Comparison of ENCODE assay signal across 25 mouse cellular contexts in the genomic region with DNA sequence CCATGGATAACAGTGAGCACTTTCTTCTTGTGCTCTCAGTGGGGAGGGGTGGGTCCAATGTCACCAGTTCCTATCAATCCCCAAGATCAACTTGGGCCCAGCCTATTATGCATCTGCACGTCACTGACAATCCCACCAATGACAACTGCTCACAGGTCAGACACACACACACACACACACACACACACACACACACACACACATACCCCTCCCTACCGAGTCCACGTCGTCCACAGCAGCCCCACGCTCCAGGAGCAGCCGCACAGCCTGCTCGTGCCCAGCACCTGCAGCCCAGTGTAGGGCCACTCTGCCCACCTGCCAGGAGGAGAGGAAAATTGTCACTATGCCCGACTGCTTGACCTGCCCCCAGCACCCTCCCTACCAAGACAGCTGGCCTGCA. TPM values are rescaled to one million over a fixed set of nuclear protein-coding genes. Genes with fewer than 3 reads are reported as not detected.
DNase-seq lines count a peak whose midpoint lies in the region; ATAC-seq and TF ChIP-seq lines count a peak whose summit lies in the region.
"Had no signal": no experiment of that assay in that cellular context is flagged by ENCODE, and none has a peak within 500 bp of the region (broad histone marks: within the 10 kb centered on the region; RNA-seq: fewer than 3 reads in every experiment).

No protein-coding gene starts in this region.

- 16% methylated on average over 8 of the region's 8 CpGs for WGBS in cerebellum, adult 2 months
- 65% methylated on average over 8 of the region's 8 CpGs for whole genome bisulfite sequencing in lung, embryonic 15.5 days
- 68% methylated on average over 8 of the region's 8 CpGs for WGBS in lung, postnatal 0 days
- 70% methylated on average over 8 of the region's 8 CpGs for WGBS in neural tube, embryonic 14.5 days

- TF ChIP-seq EP300 in lung, postnatal 0 days (IDR thresholded peaks at IDR 0.05) = no peak

- no peak for TF ChIP-seq POLR2A in cerebellum, adult 2 months (IDR thresholded peaks at IDR 0.05; ENCODE audit: borderline replicate concordance, insufficient read depth, low read length)

- ATAC-seq in lung, embryonic 15.5 days (ENCODE audit: borderline replicate concordance, extremely low read depth, low FRiP score, low TSS enrichment) = 0 out of 2 replicates have a peak, but pooled peaks have one; percentile 9
- no peak for ATAC-seq in lung, postnatal 0 days
- ATAC-seq in neural tube, embryonic 14.5 days (ENCODE audit: low read depth) = 0 out of 2 replicates have a peak, but pooled peaks have one; percentile 17
- ATAC-seq: activated CD4-positive, CD25-positive, alpha-beta regulatory T cell, adult 4 months; forebrain, embryonic 15.5 days; intestine, embryonic 15.5 days had no signal

- no peak overlapping the region for H3K4me3 ChIP-seq in cerebellum, adult 2 months (replicated peaks; ENCODE audit: insufficient read depth, low read depth, low read length)
- H3K4me3 ChIP-seq in lung, embryonic 15.5 days = no peak overlapping the region
- no peak overlapping the region for H3K4me3 ChIP-seq in lung, postnatal 0 days (ENCODE audit: low read depth, low read length)
- H3K4me3 ChIP-seq in neural tube, embryonic 14.5 days (ENCODE audit: low read depth, low read length) = no peak overlapping the region
- H3K4me3 ChIP-seq: embryonic facial prominence, embryonic 12.5 days; erythroblast, embryonic 14.5 days; forebrain, embryonic 15.5 days; heart, embryonic 10.5 days; intestine, embryonic 15.5 days; left cerebral cortex, adult 2 months had no signal

- no peak overlapping the region for H3K9ac ChIP-seq in lung, embryonic 15.5 days
- no peak overlapping the region for H3K9ac ChIP-seq in lung, postnatal 0 days (replicated peaks; ENCODE audit: low read depth)
- H3K9ac ChIP-seq in neural tube, embryonic 14.5 days (replicated peaks; ENCODE audit: low read depth, low read length) = no peak overlapping the region
- H3K9ac ChIP-seq: embryonic facial prominence, embryonic 12.5 days; forebrain, embryonic 15.5 days; intestine, embryonic 15.5 days had no signal

- peaks cover 15% of the 10 kb centered on the region for H3K4me1 ChIP-seq in cerebellum, adult 2 months (ENCODE audit: control insufficient read depth, insufficient read depth, low read length)
- no peaks in the 10 kb centered on the region for H3K4me1 ChIP-seq in lung, embryonic 15.5 days
- H3K4me1 ChIP-seq in lung, postnatal 0 days (ENCODE audit: insufficient read depth, low read depth, low read length) = no peaks in the 10 kb centered on the region
- H3K4me1 ChIP-seq in neural tube, embryonic 14.5 days (ENCODE audit: control insufficient read depth, insufficient read depth, low read length) = no peaks in the 10 kb centered on the region
- H3K4me1 ChIP-seq: embryonic facial prominence, embryonic 12.5 days had no signal

- no peaks in the 10 kb centered on the region for H3K9me3 ChIP-seq in lung, embryonic 15.5 days
- H3K9me3 ChIP-seq in lung, postnatal 0 days (ENCODE audit: low read length) = no peaks in the 10 kb centered on the region
- no peaks in the 10 kb centered on the region for H3K9me3 ChIP-seq in neural tube, embryonic 14.5 days (ENCODE audit: control insufficient read depth, low read length)
- H3K9me3 ChIP-seq: embryonic facial prominence, embryonic 12.5 days; forebrain, embryonic 15.5 days; heart, embryonic 10.5 days; intestine, embryonic 15.5 days had no signal

- H3K36me3 ChIP-seq in lung, embryonic 15.5 days = no peaks in the 10 kb centered on the region
- no peaks in the 10 kb centered on the region for H3K36me3 ChIP-seq in lung, postnatal 0 days (ENCODE audit: insufficient read depth, low read length)
- no peaks in the 10 kb centered on the region for H3K36me3 ChIP-seq in neural tube, embryonic 14.5 days (ENCODE audit: control insufficient read depth, insufficient read depth, low read length)
- H3K36me3 ChIP-seq: embryonic facial prominence, embryonic 12.5 days; forebrain, embryonic 15.5 days; heart, embryonic 10.5 days; intestine, embryonic 15.5 days had no signal

- no peak overlapping the region for H3K4me2 ChIP-seq in lung, embryonic 15.5 days
- H3K4me2 ChIP-seq in lung, postnatal 0 days (replicated peaks; ENCODE audit: low read depth, low read length) = no peak overlapping the region
- H3K4me2 ChIP-seq in neural tube, embryonic 14.5 days (ENCODE audit: low read depth, low read length) = no peak overlapping the region
- H3K4me2 ChIP-seq: embryonic facial prominence, embryonic 12.5 days; forebrain, embryonic 15.5 days; intestine, embryonic 15.5 days had no signal

- no peak for DNase-seq in cerebellum, adult 2 months
- no peak for DNase-seq in cerebellum, adult 11-12 months
- DNase-seq in lung, postnatal 0 days (ENCODE audit: low spot score) = no peak
- no peak for DNase-seq in neural tube, embryonic 10.5 days (ENCODE audit: extremely low spot score, low spot score)
- DNase-seq in ovary, postnatal 10 days (ENCODE audit: low spot score) = no peak
- no peak for DNase-seq in ovary, postnatal 36 days (ENCODE audit: low spot score)
- DNase-seq: adrenal gland, adult 8-10 months; heart, postnatal 4 days; kidney, adult 8-10 months; kidney, postnatal 10 days; lung, postnatal 10 days; thymus, adult 18-20 months; thymus, postnatal 36 days had no signal

- H3K27me3 ChIP-seq in cerebellum, adult 2 months (ENCODE audit: control insufficient read depth, insufficient read depth, low read length) = no peaks in the 10 kb centered on the region
- H3K27me3 ChIP-seq in lung, embryonic 15.5 days = no peaks in the 10 kb centered on the region
- H3K27me3 ChIP-seq in lung, postnatal 0 days (replicated peaks; ENCODE audit: insufficient read depth, low read length) = no peaks in the 10 kb centered on the region; the same call in 1 of the 2 replicates
- no peaks in the 10 kb centered on the region for H3K27me3 ChIP-seq in neural tube, embryonic 14.5 days (ENCODE audit: control insufficient read depth, insufficient read depth, low read length)
- H3K27me3 ChIP-seq: embryonic facial prominence, embryonic 12.5 days; forebrain, embryonic 15.5 days; intestine, embryonic 15.5 days had no signal

- peak overlapping the region; percentile 11 for H3K27ac ChIP-seq in cerebellum, adult 2 months (ENCODE audit: insufficient read depth, low read length)
- H3K27ac ChIP-seq in lung, embryonic 15.5 days = no peak overlapping the region
- H3K27ac ChIP-seq in lung, postnatal 0 days (ENCODE audit: low read length) = no peak overlapping the region
- H3K27ac ChIP-seq in neural tube, embryonic 14.5 days (ENCODE audit: low read depth, low read length) = no peak overlapping the region
- H3K27ac ChIP-seq: embryonic facial prominence, embryonic 12.5 days; forebrain, embryonic 15.5 days; heart, embryonic 10.5 days; intestine, embryonic 15.5 days; left cerebral cortex, adult 2 months had no signal

- no peak for TF ChIP-seq CTCF in cerebellum, adult 2 months (IDR thresholded peaks at IDR 0.05; ENCODE audit: borderline replicate concordance, insufficient read depth, low read depth, low read length)
- TF ChIP-seq CTCF in lung, postnatal 0 days (IDR thresholded peaks at IDR 0.05) = no peak

RNA-seq across cellular contexts. Expression of a gene that starts 5.6 kb away (rescaled TPM):
- 0.79 and 1.1 TPM in 2 replicates for polyA plus RNA-seq in cerebellum, adult 2 months (2012; rRNA removed)
- not detected in 2 replicates for polyA plus RNA-seq in lung, embryonic 15.5 days (2015; fragmentation: Nextera tagmentation; extraction: Ambion mirVana)
- not detected in 2 replicates for polyA plus RNA-seq in lung, postnatal 0 days (2015; fragmentation: Nextera tagmentation; extraction: Ambion mirVana)
- 0.81 and 1.2 TPM in 2 replicates for polyA plus RNA-seq in neural tube, embryonic 14.5 days (2014; fragmentation: Nextera tagmentation; extraction: Ambion mirVana)
- polyA plus RNA-seq: embryonic facial prominence, embryonic 12.5 days; erythroblast, embryonic 14.5 days; heart, embryonic 10.5 days; heart, embryonic 16.5 days; intestine, embryonic 15.5 days; liver, adult 2 months; small intestine, adult 2 months had no signal

RNA-seq across cellular contexts. Expression of a gene that starts 53.7 kb away (rescaled TPM):
- 25.0 and 25.2 TPM in 2 replicates for polyA plus RNA-seq in cerebellum, adult 2 months (2012; rRNA removed)
- 88.6 and 97.0 TPM in 2 replicates for polyA plus RNA-seq in lung, embryonic 15.5 days (2015; fragmentation: Nextera tagmentation; extraction: Ambion mirVana)
- 94.0 and 94.2 TPM in 2 replicates for polyA plus RNA-seq in lung, postnatal 0 days (2015; fragmentation: Nextera tagmentation; extraction: Ambion mirVana)
- 122 and 131 TPM in 2 replicates for polyA plus RNA-seq in neural tube, embryonic 14.5 days (2014; fragmentation: Nextera tagmentation; extraction: Ambion mirVana)
